Mouse (Mus musculus): Measurements from ENCODE around the gene Sfxn5. TPM values are rescaled to one million over a fixed set of nuclear protein-coding genes. Genes with fewer than 3 reads are reported as not detected.

Gene Sfxn5
- polyA plus RNA-seq, 1 experiment from 2014 or later = 4.7 TPM

- no peaks in the 10 kb centered on the region for H3K27me3 ChIP-seq (ENCODE audit: control insufficient read depth, insufficient read depth, low read length)
- H3K4me3 ChIP-seq (ENCODE audit: low read depth, low read length) = no peak overlapping the region
- H3K9me3 ChIP-seq (replicated peaks; ENCODE audit: control insufficient read depth, low read length) = no peaks in the 10 kb centered on the region
- no peak overlapping the region for H3K9ac ChIP-seq (replicated peaks; ENCODE audit: low read length)
- DNase-seq (ENCODE audit: low spot score) = peak; percentile 85
- no peak overlapping the region for H3K27ac ChIP-seq (replicated peaks; ENCODE audit: low read depth, low read length)
- 12% methylated on average over 4 of the region's 4 CpGs for WGBS
- no peaks in the 10 kb centered on the region; the same call in none of the 2 replicates for H3K4me1 ChIP-seq (ENCODE audit: control insufficient read depth, insufficient read depth, low read length)
- no peak overlapping the region for H3K4me2 ChIP-seq (ENCODE audit: low read depth, low read length)
- ATAC-seq (replicated peaks; ENCODE audit: insufficient number of reproducible peaks, low FRiP score, low TSS enrichment, low read depth) = peak; percentile 37; the same call in 1 of the 2 replicates
- no peaks in the 10 kb centered on the region for H3K36me3 ChIP-seq (replicated peaks; ENCODE audit: control insufficient read depth, insufficient read depth, low read depth, low read length)
These were observed 94.2 kb downstream of the Sfxn5 start for GRCm38 (mm10) chr6:85239044-85239489.

GRCm38 (mm10) chr6:85237595-85238337, 95.5 kb downstream of the Sfxn5 start:
- Histone ChIP-seq H3K27ac (replicated peaks; ENCODE audit: low read depth, low read length) (no peak overlapping the region), H3K9me3 (replicated peaks; ENCODE audit: control insufficient read depth, low read length) (no peaks in the 10 kb centered on the region), H3K4me3 (ENCODE audit: low read depth, low read length) (no peak overlapping the region), H3K36me3 (replicated peaks; ENCODE audit: control insufficient read depth, insufficient read depth, low read depth, low read length) (no peaks in the 10 kb centered on the region), H3K9ac (replicated peaks; ENCODE audit: low read length) (no peak overlapping the region), H3K4me1 (ENCODE audit: control insufficient read depth, insufficient read depth, low read length) (no peaks in the 10 kb centered on the region; the same call in none of the 2 replicates), H3K27me3 (ENCODE audit: control insufficient read depth, insufficient read depth, low read length) (no peaks in the 10 kb centered on the region), H3K4me2 (ENCODE audit: low read depth, low read length) (no peak overlapping the region)
- no peak for DNase-seq (ENCODE audit: low spot score)
- WGBS = 56% methylated on average over 10 of the region's 10 CpGs
- no peak for ATAC-seq (replicated peaks; ENCODE audit: insufficient number of reproducible peaks, low FRiP score, low TSS enrichment, low read depth)

GRCm38 (mm10) chr6:85237001-85237400, 96.2 kb downstream of the Sfxn5 start:
- Histone ChIP-seq H3K4me3 (ENCODE audit: low read depth, low read length) (no peak overlapping the region), H3K27me3 (ENCODE audit: control insufficient read depth, insufficient read depth, low read length) (no peaks in the 10 kb centered on the region), H3K27ac (replicated peaks; ENCODE audit: low read depth, low read length) (no peak overlapping the region), H3K9ac (replicated peaks; ENCODE audit: low read length) (no peak overlapping the region), H3K4me1 (ENCODE audit: control insufficient read depth, insufficient read depth, low read length) (no peaks in the 10 kb centered on the region; the same call in none of the 2 replicates), H3K4me2 (ENCODE audit: low read depth, low read length) (no peak overlapping the region), H3K9me3 (replicated peaks; ENCODE audit: control insufficient read depth, low read length) (no peaks in the 10 kb centered on the region), H3K36me3 (replicated peaks; ENCODE audit: control insufficient read depth, insufficient read depth, low read depth, low read length) (no peaks in the 10 kb centered on the region)
- 49% methylated on average over 5 of the region's 5 CpGs for WGBS
- ATAC-seq (replicated peaks; ENCODE audit: insufficient number of reproducible peaks, low FRiP score, low TSS enrichment, low read depth) (no peak), DNase-seq (ENCODE audit: low spot score) (peak; percentile 41)

- H3K4me1 ChIP-seq (ENCODE audit: control insufficient read depth, insufficient read depth, low read length) = no peaks in the 10 kb centered on the region; the same call in none of the 2 replicates
- no peaks in the 10 kb centered on the region for H3K27me3 ChIP-seq (ENCODE audit: control insufficient read depth, insufficient read depth, low read length)
- H3K4me2 ChIP-seq (ENCODE audit: low read depth, low read length) = no peak overlapping the region
- H3K36me3 ChIP-seq (replicated peaks; ENCODE audit: control insufficient read depth, insufficient read depth, low read depth, low read length) = no peaks in the 10 kb centered on the region
- no peak overlapping the region for H3K9ac ChIP-seq (replicated peaks; ENCODE audit: low read length)
- H3K9me3 ChIP-seq (replicated peaks; ENCODE audit: control insufficient read depth, low read length) = no peaks in the 10 kb centered on the region
- no peak for DNase-seq (ENCODE audit: low spot score)
- no peak overlapping the region for H3K4me3 ChIP-seq (ENCODE audit: low read depth, low read length)
- WGBS = 33% methylated on average over 5 of the region's 5 CpGs
- ATAC-seq (replicated peaks; ENCODE audit: insufficient number of reproducible peaks, low FRiP score, low TSS enrichment, low read depth) = peak; percentile 46; the same call in 1 of the 2 replicates
- no peak overlapping the region for H3K27ac ChIP-seq (replicated peaks; ENCODE audit: low read depth, low read length)
These were observed 98.4 kb downstream of the Sfxn5 start for GRCm38 (mm10) chr6:85234796-85235195.

- no peak overlapping the region for H3K4me2 ChIP-seq (ENCODE audit: low read depth, low read length)
- H3K27me3 ChIP-seq (ENCODE audit: control insufficient read depth, insufficient read depth, low read length) = no peaks in the 10 kb centered on the region
- 38% methylated on average over 7 of the region's 7 CpGs for WGBS
- ATAC-seq (replicated peaks; ENCODE audit: insufficient number of reproducible peaks, low FRiP score, low TSS enrichment, low read depth) (no peak), DNase-seq (ENCODE audit: low spot score) (no peak)
- H3K4me1 ChIP-seq (ENCODE audit: control insufficient read depth, insufficient read depth, low read length) = no peaks in the 10 kb centered on the region; the same call in none of the 2 replicates
- H3K9ac ChIP-seq (replicated peaks; ENCODE audit: low read length) = no peak overlapping the region
- H3K4me3 ChIP-seq (ENCODE audit: low read depth, low read length) = no peak overlapping the region
- no peak overlapping the region for H3K27ac ChIP-seq (replicated peaks; ENCODE audit: low read depth, low read length)
- H3K36me3 ChIP-seq (replicated peaks; ENCODE audit: control insufficient read depth, insufficient read depth, low read depth, low read length) = no peaks in the 10 kb centered on the region
- no peaks in the 10 kb centered on the region for H3K9me3 ChIP-seq (replicated peaks; ENCODE audit: control insufficient read depth, low read length)
These were observed 100.2 kb downstream of the Sfxn5 start for GRCm38 (mm10) chr6:85232836-85233623.

GRCm38 (mm10) chr6:85232045-85232444, 101.2 kb downstream of the Sfxn5 start:
- 29% methylated on average over 4 of the region's 4 CpGs for WGBS
- H3K27ac ChIP-seq (replicated peaks; ENCODE audit: low read depth, low read length) = no peak overlapping the region
- no peak overlapping the region for H3K4me3 ChIP-seq (ENCODE audit: low read depth, low read length)
- H3K9ac ChIP-seq (replicated peaks; ENCODE audit: low read length) = no peak overlapping the region
- H3K27me3 ChIP-seq (ENCODE audit: control insufficient read depth, insufficient read depth, low read length) = no peaks in the 10 kb centered on the region
- no peaks in the 10 kb centered on the region for H3K9me3 ChIP-seq (replicated peaks; ENCODE audit: control insufficient read depth, low read length)
- ATAC-seq (replicated peaks; ENCODE audit: insufficient number of reproducible peaks, low FRiP score, low TSS enrichment, low read depth) = no peak
- H3K4me1 ChIP-seq (ENCODE audit: control insufficient read depth, insufficient read depth, low read length) = no peaks in the 10 kb centered on the region; the same call in none of the 2 replicates
- no peak for DNase-seq (ENCODE audit: low spot score)
- H3K36me3 ChIP-seq (replicated peaks; ENCODE audit: control insufficient read depth, insufficient read depth, low read depth, low read length) = no peaks in the 10 kb centered on the region
- H3K4me2 ChIP-seq (ENCODE audit: low read depth, low read length) = no peak overlapping the region

- no peak overlapping the region for H3K27ac ChIP-seq (replicated peaks; ENCODE audit: low read depth, low read length)
- H3K4me3 ChIP-seq (ENCODE audit: low read depth, low read length) = no peak overlapping the region
- no peak overlapping the region for H3K9ac ChIP-seq (replicated peaks; ENCODE audit: low read length)
- peak; percentile 25 for DNase-seq (ENCODE audit: low spot score)
- H3K4me2 ChIP-seq (ENCODE audit: low read depth, low read length) = no peak overlapping the region
- no peaks in the 10 kb centered on the region for H3K36me3 ChIP-seq (replicated peaks; ENCODE audit: control insufficient read depth, insufficient read depth, low read depth, low read length)
- no peaks in the 10 kb centered on the region for H3K9me3 ChIP-seq (replicated peaks; ENCODE audit: control insufficient read depth, low read length)
- no peak for ATAC-seq (replicated peaks; ENCODE audit: insufficient number of reproducible peaks, low FRiP score, low TSS enrichment, low read depth)
- no peaks in the 10 kb centered on the region for H3K27me3 ChIP-seq (ENCODE audit: control insufficient read depth, insufficient read depth, low read length)
- WGBS = 34% methylated on average over 6 of the region's 6 CpGs
- H3K4me1 ChIP-seq (ENCODE audit: control insufficient read depth, insufficient read depth, low read length) = no peaks in the 10 kb centered on the region; the same call in none of the 2 replicates
These were observed 101.8 kb downstream of the Sfxn5 start for GRCm38 (mm10) chr6:85231469-85231868.

GRCm38 (mm10) chr6:85230762-85231161, 102.5 kb downstream of the Sfxn5 start:
- Histone ChIP-seq H3K4me3 (ENCODE audit: low read depth, low read length) (no peak overlapping the region), H3K4me2 (ENCODE audit: low read depth, low read length) (no peak overlapping the region), H3K27me3 (ENCODE audit: control insufficient read depth, insufficient read depth, low read length) (no peaks in the 10 kb centered on the region), H3K9me3 (replicated peaks; ENCODE audit: control insufficient read depth, low read length) (no peaks in the 10 kb centered on the region), H3K4me1 (ENCODE audit: control insufficient read depth, insufficient read depth, low read length) (no peaks in the 10 kb centered on the region; the same call in none of the 2 replicates), H3K27ac (replicated peaks; ENCODE audit: low read depth, low read length) (no peak overlapping the region), H3K36me3 (replicated peaks; ENCODE audit: control insufficient read depth, insufficient read depth, low read depth, low read length) (no peaks in the 10 kb centered on the region), H3K9ac (replicated peaks; ENCODE audit: low read length) (no peak overlapping the region)
- WGBS = 76% methylated on average over 3 of the region's 3 CpGs
- no peak for ATAC-seq (replicated peaks; ENCODE audit: insufficient number of reproducible peaks, low FRiP score, low TSS enrichment, low read depth)
- no peak for DNase-seq (ENCODE audit: low spot score)
